Mouse (Mus musculus): ENCODE measurements around the gene Glul. TPM values are rescaled to one million over a fixed set of nuclear protein-coding genes. Genes with fewer than 3 reads are reported as not detected.

Gene Glul
- polyA plus RNA-seq, 1 experiment from 2014 or later = 139 TPM

- H3K4me3 ChIP-seq (ENCODE audit: low read length) = no peak overlapping the region
- no peak for ATAC-seq (ENCODE audit: low FRiP score, low TSS enrichment)
- H3K27ac ChIP-seq (ENCODE audit: low read depth, low read length) = no peak overlapping the region
- no peaks in the 10 kb centered on the region for H3K4me1 ChIP-seq (ENCODE audit: control insufficient read depth, insufficient read depth, low read length)
- no peaks in the 10 kb centered on the region for H3K36me3 ChIP-seq (ENCODE audit: control insufficient read depth, insufficient read depth, low read length)
- 93% methylated on average over 3 of the region's 3 CpGs for WGBS
- no peaks in the 10 kb centered on the region for H3K27me3 ChIP-seq (ENCODE audit: control insufficient read depth, insufficient read depth, low read length)
- no peaks in the 10 kb centered on the region for H3K9me3 ChIP-seq (ENCODE audit: control insufficient read depth, low read length)
- H3K9ac ChIP-seq (ENCODE audit: low read depth, low read length) = no peak overlapping the region
- no peak overlapping the region for H3K4me2 ChIP-seq (replicated peaks; ENCODE audit: low read depth, low read length)
These were observed 21.9 kb downstream of the Glul start for GRCm38 (mm10) chr1:153921642-153922041.

- WGBS = 31% methylated on average over 5 of the region's 5 CpGs
- H3K9me3 ChIP-seq (ENCODE audit: control insufficient read depth, low read length) = no peaks in the 10 kb centered on the region
- ATAC-seq (ENCODE audit: low FRiP score, low TSS enrichment) = no peak
- H3K4me3 ChIP-seq (ENCODE audit: low read length) = no peak overlapping the region
- H3K27ac ChIP-seq (ENCODE audit: low read depth, low read length) = no peak overlapping the region
- H3K4me2 ChIP-seq (replicated peaks; ENCODE audit: low read depth, low read length) = no peak overlapping the region
- no peaks in the 10 kb centered on the region for H3K36me3 ChIP-seq (ENCODE audit: control insufficient read depth, insufficient read depth, low read length)
- H3K9ac ChIP-seq (ENCODE audit: low read depth, low read length) = no peak overlapping the region
- no peaks in the 10 kb centered on the region for H3K27me3 ChIP-seq (ENCODE audit: control insufficient read depth, insufficient read depth, low read length)
- H3K4me1 ChIP-seq (ENCODE audit: control insufficient read depth, insufficient read depth, low read length) = no peaks in the 10 kb centered on the region
These were observed 22.9 kb downstream of the Glul start for GRCm38 (mm10) chr1:153922571-153923021.

GRCm38 (mm10) chr1:153924395-153925385 is 24.9 kb downstream of the Glul start:
- Histone ChIP-seq H3K4me1 (ENCODE audit: control insufficient read depth, insufficient read depth, low read length) (no peaks in the 10 kb centered on the region), H3K27ac (ENCODE audit: low read depth, low read length) (no peak overlapping the region), H3K4me3 (ENCODE audit: low read length) (no peak overlapping the region), H3K9me3 (ENCODE audit: control insufficient read depth, low read length) (no peaks in the 10 kb centered on the region), H3K9ac (ENCODE audit: low read depth, low read length) (no peak overlapping the region), H3K4me2 (replicated peaks; ENCODE audit: low read depth, low read length) (no peak overlapping the region), H3K27me3 (ENCODE audit: control insufficient read depth, insufficient read depth, low read length) (no peaks in the 10 kb centered on the region), H3K36me3 (ENCODE audit: control insufficient read depth, insufficient read depth, low read length) (no peaks in the 10 kb centered on the region)
- ATAC-seq (ENCODE audit: low FRiP score, low TSS enrichment) = no peak
- WGBS = 81% methylated on average over 6 of the region's 6 CpGs

DNA sequence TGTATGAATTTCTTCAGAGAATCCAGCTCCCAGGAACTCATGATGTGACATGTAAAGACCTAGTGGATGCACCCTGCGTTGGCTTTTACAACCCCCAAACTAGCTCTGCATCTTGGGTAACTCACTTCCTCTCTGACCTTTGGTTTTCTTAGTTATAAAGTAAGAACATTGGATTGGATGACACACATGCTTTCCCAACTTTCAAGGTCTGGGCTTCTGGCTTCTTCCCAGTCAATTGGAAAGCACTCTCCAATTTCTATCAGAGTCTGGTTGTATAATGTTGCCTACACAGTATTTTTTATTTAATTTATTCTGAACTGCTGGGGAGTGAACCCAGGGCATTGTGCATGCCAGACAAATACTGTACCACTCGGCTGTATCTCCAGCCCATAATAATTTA is 30.7 kb downstream of the Glul start:
- Histone ChIP-seq H3K9me3 (ENCODE audit: control insufficient read depth, low read length) (no peaks in the 10 kb centered on the region), H3K4me2 (replicated peaks; ENCODE audit: low read depth, low read length) (no peak overlapping the region), H3K4me1 (ENCODE audit: control insufficient read depth, insufficient read depth, low read length) (no peaks in the 10 kb centered on the region), H3K27me3 (ENCODE audit: control insufficient read depth, insufficient read depth, low read length) (no peaks in the 10 kb centered on the region), H3K9ac (ENCODE audit: low read depth, low read length) (no peak overlapping the region), H3K27ac (ENCODE audit: low read depth, low read length) (no peak overlapping the region), H3K36me3 (ENCODE audit: control insufficient read depth, insufficient read depth, low read length) (no peaks in the 10 kb centered on the region), H3K4me3 (ENCODE audit: low read length) (no peak overlapping the region)
- no peak for ATAC-seq (ENCODE audit: low FRiP score, low TSS enrichment)
- 80% methylated on average over 2 of the region's 2 CpGs for WGBS

DNA sequence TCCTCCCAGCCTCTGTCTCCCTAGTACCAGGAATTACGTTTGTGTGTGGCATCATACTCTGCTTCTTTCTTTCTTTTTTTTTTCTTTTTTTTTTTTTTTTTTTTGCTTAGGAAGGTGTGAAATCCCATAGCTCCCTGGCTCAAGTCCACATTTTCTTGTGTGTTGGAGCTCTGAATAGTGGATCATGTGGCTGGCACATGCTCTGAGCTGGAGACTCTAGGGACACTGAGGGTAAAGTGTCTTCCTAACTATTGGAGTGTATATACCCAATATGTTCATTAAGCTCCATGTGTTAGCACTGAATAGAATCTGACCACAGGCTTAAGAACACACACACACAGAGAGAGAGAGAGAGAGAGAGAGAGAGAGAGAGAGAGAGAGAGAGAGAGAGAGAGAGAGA is 34.0 kb downstream of the Glul start:
- no peaks in the 10 kb centered on the region for H3K4me1 ChIP-seq (ENCODE audit: control insufficient read depth, insufficient read depth, low read length)
- H3K27me3 ChIP-seq (ENCODE audit: control insufficient read depth, insufficient read depth, low read length) = no peaks in the 10 kb centered on the region
- WGBS = 73% methylated on average over 1 of the region's 1 CpGs
- H3K4me3 ChIP-seq (ENCODE audit: low read length) = no peak overlapping the region
- H3K9me3 ChIP-seq (ENCODE audit: control insufficient read depth, low read length) = no peaks in the 10 kb centered on the region
- no peaks in the 10 kb centered on the region for H3K36me3 ChIP-seq (ENCODE audit: control insufficient read depth, insufficient read depth, low read length)
- H3K4me2 ChIP-seq (replicated peaks; ENCODE audit: low read depth, low read length) = no peak overlapping the region
- no peak overlapping the region for H3K27ac ChIP-seq (ENCODE audit: low read depth, low read length)
- no peak overlapping the region for H3K9ac ChIP-seq (ENCODE audit: low read depth, low read length)
- no peak for ATAC-seq (ENCODE audit: low FRiP score, low TSS enrichment)

GRCm38 (mm10) chr1:153935844-153936380 is 36.2 kb downstream of the Glul start:
- H3K9me3 ChIP-seq (ENCODE audit: control insufficient read depth, low read length) = no peaks in the 10 kb centered on the region
- H3K4me1 ChIP-seq (ENCODE audit: control insufficient read depth, insufficient read depth, low read length) = no peaks in the 10 kb centered on the region
- no peak overlapping the region for H3K9ac ChIP-seq (ENCODE audit: low read depth, low read length)
- no peaks in the 10 kb centered on the region for H3K27me3 ChIP-seq (ENCODE audit: control insufficient read depth, insufficient read depth, low read length)
- no peak overlapping the region for H3K27ac ChIP-seq (ENCODE audit: low read depth, low read length)
- H3K4me2 ChIP-seq (replicated peaks; ENCODE audit: low read depth, low read length) = no peak overlapping the region
- no peaks in the 10 kb centered on the region for H3K36me3 ChIP-seq (ENCODE audit: control insufficient read depth, insufficient read depth, low read length)
- 79% methylated on average over 12 of the region's 12 CpGs for WGBS
- no peak for ATAC-seq (ENCODE audit: low FRiP score, low TSS enrichment)
- H3K4me3 ChIP-seq (ENCODE audit: low read length) = no peak overlapping the region

- Histone ChIP-seq H3K9ac (ENCODE audit: low read depth, low read length) (no peak overlapping the region), H3K4me1 (ENCODE audit: control insufficient read depth, insufficient read depth, low read length) (no peaks in the 10 kb centered on the region), H3K9me3 (ENCODE audit: control insufficient read depth, low read length) (no peaks in the 10 kb centered on the region), H3K4me2 (replicated peaks; ENCODE audit: low read depth, low read length) (no peak overlapping the region), H3K4me3 (ENCODE audit: low read length) (no peak overlapping the region), H3K27ac (ENCODE audit: low read depth, low read length) (no peak overlapping the region), H3K27me3 (ENCODE audit: control insufficient read depth, insufficient read depth, low read length) (no peaks in the 10 kb centered on the region), H3K36me3 (ENCODE audit: control insufficient read depth, insufficient read depth, low read length) (no peaks in the 10 kb centered on the region)
- no peak for ATAC-seq (ENCODE audit: low FRiP score, low TSS enrichment)
- WGBS = 91% methylated on average over 2 of the region's 2 CpGs
These were observed 37.3 kb downstream of the Glul start for GRCm38 (mm10) chr1:153937025-153937424.

DNA sequence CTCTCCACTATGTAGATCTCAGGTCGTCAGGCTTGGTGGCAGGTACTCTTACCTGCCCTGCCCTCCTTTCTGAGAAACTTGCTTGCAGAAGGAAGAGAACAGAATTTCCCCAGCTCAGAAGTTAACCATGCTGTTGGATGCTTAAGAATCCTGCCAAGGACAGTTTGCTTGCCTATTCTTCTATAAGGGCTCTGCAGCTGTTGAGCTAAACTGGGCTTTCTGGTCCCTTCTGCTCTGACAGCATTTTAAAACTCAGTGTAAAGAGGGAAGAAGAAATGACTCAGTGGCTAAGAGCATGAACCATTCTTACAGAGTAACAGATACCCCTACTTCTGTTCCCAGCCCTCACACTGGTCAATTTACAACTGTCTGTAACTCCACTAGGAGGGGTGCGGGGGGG is 41.2 kb downstream of the Glul start:
- H3K9me3 ChIP-seq (ENCODE audit: control insufficient read depth, low read length) = no peaks in the 10 kb centered on the region
- ATAC-seq (ENCODE audit: low FRiP score, low TSS enrichment) = no peak
- H3K9ac ChIP-seq (ENCODE audit: low read depth, low read length) = no peak overlapping the region
- no peak overlapping the region for H3K27ac ChIP-seq (ENCODE audit: low read depth, low read length)
- H3K27me3 ChIP-seq (ENCODE audit: control insufficient read depth, insufficient read depth, low read length) = no peaks in the 10 kb centered on the region
- H3K4me1 ChIP-seq (ENCODE audit: control insufficient read depth, insufficient read depth, low read length) = no peaks in the 10 kb centered on the region
- H3K4me3 ChIP-seq (ENCODE audit: low read length) = no peak overlapping the region
- no peaks in the 10 kb centered on the region for H3K36me3 ChIP-seq (ENCODE audit: control insufficient read depth, insufficient read depth, low read length)
- 68% methylated on average over 2 of the region's 2 CpGs for WGBS
- H3K4me2 ChIP-seq (replicated peaks; ENCODE audit: low read depth, low read length) = no peak overlapping the region

GRCm38 (mm10) chr1:153945181-153945580 is 45.4 kb downstream of the Glul start:
- no peaks in the 10 kb centered on the region for H3K27me3 ChIP-seq (ENCODE audit: control insufficient read depth, insufficient read depth, low read length)
- H3K4me3 ChIP-seq (ENCODE audit: low read length) = no peak overlapping the region
- WGBS = 82% methylated on average over 5 of the region's 5 CpGs
- no peak overlapping the region for H3K9ac ChIP-seq (ENCODE audit: low read depth, low read length)
- ATAC-seq (ENCODE audit: low FRiP score, low TSS enrichment) = no peak
- no peaks in the 10 kb centered on the region for H3K36me3 ChIP-seq (ENCODE audit: control insufficient read depth, insufficient read depth, low read length)
- H3K4me1 ChIP-seq (ENCODE audit: control insufficient read depth, insufficient read depth, low read length) = no peaks in the 10 kb centered on the region
- H3K9me3 ChIP-seq (ENCODE audit: control insufficient read depth, low read length) = no peaks in the 10 kb centered on the region
- H3K27ac ChIP-seq (ENCODE audit: low read depth, low read length) = no peak overlapping the region
- no peak overlapping the region for H3K4me2 ChIP-seq (replicated peaks; ENCODE audit: low read depth, low read length)
